Mouse (Mus musculus) CD8-positive naive resting alpha-beta T cell, adult 2 months (primary cell): ENCODE measurements around the gene Sema4b.

Experiments
- DNase-seq, 2 experiments: peaks; one replicate each; pipeline ENCODE4 v3.0.0; 2022; ENCODE audit warnings: low read depth in 2 of 2, low spot score in 2 of 2

The Sema4b gene

DNA sequence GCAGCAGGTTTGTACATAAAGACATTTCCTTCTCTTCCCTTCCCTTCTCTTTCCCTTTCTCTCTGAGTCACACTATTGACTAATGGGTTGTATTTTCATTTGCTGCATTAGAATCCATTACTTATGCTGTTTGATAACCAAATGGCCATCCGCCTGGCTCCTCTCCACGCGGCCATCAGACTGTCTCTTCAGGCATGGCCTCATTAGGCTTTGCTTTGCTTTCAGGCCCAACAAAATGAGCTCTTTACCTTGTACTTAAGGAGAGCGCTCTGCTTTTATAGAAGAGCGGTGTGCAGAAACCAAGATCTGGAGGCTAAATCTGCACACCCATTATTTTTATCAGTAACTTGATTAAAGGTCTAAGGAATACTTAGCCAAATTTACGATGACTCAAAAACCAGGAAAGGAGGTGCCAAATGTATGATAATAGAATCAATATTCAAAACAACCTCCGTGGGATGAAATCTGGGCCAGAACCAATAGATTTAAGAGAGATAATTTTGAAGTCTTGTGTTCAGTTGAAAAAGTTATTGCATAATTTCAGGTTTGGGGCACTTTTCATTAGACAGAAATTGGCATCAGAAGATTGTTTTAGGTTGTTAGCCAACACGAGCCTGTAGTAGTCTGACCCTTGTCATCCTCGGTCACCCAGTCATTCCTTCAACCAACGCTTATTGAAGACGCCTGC, 9.1 kb downstream of the Sema4b start:
- DNase-seq: no peak

DNA sequence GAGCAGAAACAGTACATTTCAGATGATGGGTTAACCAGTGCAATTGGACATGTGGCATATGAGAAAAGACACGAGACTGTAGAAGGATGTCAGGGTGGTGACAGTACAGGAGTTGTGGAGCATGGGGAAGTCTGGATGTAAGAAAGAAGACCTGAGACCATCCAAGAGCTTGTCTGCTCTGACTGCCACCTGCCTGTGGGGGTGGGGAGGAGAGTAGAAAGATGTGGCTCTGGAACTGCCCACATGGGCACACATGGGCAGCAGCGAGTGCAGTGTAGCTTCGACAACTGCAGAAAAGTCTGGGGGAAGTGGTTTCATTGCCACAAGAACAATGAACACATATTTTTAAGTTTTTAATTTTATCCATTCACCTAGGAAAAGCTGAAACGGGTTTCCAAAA, 10.7 kb downstream of the Sema4b start:
- DNase-seq: no peak

DNA sequence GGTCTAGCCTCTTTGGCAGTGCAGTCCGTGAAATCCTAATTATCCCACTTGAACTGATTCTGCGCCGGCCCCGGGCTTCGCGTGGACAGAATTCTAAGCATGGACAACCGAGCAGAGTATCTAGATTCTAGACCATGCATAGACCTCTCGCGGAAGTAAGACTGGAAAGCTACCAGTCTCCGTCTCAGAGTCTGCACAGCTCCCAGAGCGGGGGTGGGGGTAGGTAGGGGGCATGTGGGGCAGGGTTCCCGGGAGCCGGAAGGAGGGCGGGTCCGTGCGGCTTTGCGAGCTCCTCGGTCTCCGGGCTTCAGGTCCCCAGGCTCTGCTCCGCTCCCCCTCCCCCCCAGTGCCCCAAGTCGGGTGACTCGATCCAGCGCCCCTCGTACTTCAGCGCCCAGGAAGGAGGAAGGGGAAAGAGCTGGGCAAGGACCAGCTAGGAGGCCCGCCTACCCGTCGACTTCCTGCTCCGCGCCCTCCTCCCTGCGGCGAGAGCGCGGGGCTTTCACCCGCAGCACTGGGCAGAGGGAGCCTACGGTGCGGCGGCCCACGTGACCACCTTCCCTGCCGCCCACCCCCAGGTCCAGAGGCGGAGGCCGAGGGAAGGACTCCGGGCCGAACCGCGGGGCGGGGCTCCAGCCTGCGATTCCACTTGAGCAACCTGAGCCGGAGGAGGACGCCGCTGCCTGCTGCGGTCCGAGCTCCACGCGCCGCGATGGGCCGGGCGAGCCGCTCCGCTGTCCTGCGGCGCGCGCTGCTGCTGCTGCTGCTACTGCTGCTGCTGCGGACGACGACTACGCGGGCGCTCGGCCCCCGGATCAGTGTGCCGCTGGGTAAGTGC, 11.5 kb downstream of the Sema4b start:
- peak in 1 of 2 experiments; percentile 52 for DNase-seq

DNA sequence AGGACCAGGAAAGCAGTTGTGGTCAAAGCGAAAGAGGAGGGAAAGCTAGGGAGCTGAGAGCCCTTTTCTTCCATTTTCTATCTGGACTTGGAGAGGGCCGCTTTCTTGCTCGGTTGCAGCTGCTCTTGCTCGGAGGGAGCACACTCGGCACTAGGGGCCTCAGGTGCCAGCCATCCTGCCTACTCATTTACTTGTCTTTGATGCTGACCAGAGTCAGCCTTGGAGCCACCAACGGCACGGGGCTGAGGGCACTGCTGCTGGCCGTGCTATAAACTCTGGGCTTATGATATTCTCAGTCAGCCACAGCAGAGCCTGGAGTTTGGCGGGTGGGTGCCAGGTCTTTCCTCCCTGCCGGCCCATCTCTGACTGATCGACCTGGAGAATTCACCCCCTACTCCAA, 12.2 kb downstream of the Sema4b start:
- DNase-seq: no peak

DNA sequence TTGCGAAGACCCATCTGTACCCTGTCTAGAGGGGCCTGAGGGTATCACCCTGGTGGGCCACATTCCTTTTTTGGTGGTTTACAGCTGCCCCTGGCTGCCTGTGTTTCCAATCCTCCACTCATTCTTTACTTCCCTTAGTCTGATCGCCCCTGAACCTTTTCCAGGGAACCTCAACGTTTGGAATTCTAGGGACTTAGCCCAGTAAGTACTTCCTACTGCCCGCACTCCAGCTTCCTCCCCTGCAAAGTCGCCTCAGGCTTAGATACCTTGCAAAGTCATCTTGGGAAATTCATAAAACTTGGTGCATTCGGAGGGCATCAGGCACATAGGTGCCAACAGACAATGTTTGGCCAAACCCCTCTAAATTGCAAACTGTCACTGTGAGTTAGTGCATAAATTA, 12.6 kb downstream of the Sema4b start:
- DNase-seq: no peak

DNA sequence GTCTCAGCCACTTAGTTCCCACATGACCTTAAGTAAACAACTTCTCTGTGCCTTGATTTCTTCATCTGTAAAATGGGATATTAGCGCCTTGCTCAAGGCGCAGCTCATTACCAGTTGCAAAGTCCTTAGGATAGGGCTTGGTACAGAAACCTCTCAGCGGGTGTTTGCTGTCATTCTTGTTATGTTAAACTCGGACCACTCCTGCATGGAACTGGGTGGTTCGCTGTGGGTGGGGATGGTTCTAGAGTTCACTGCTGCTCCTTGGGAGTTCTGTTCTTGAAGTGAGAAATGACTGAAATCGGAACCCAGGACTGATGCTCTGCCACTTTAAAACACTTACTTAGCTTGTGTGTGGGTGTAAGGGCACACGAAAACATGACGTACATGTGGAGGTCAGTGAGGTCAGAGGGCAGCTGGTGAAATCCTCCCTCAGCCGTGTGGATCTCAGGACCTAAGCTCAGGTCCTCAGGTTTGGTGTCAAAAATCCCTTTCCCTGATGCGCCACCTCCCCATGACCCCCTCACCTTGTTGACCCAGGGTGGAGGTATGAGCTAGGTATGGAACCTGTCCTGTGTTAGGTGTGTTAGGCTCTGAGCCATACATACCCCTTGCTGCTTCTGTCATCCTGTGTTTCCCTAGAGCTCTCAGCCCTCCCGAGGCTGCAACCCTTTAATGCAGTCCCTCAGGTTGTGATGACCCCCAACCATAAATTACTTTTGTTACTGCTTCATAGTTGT, 13.4 kb downstream of the Sema4b start:
- no peak for DNase-seq

DNA sequence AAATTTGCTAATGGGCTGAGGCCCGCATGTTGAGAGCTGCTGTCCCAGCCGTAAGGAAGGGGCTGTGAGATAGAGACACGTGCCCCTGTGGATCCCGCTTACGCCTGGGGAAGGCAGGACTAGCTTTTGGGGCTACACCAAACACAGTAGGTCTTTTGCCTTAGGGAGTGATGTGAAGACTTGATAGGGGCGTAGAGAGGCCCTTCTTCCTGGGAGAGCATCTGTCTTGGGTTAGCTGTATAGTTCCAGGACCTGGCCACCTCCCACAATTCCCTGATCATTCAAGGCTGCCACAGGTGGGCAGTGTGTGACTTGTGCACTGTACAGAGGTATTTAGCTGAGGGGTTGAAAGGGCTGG, 13.9 kb downstream of the Sema4b start:
- DNase-seq: no peak

DNA sequence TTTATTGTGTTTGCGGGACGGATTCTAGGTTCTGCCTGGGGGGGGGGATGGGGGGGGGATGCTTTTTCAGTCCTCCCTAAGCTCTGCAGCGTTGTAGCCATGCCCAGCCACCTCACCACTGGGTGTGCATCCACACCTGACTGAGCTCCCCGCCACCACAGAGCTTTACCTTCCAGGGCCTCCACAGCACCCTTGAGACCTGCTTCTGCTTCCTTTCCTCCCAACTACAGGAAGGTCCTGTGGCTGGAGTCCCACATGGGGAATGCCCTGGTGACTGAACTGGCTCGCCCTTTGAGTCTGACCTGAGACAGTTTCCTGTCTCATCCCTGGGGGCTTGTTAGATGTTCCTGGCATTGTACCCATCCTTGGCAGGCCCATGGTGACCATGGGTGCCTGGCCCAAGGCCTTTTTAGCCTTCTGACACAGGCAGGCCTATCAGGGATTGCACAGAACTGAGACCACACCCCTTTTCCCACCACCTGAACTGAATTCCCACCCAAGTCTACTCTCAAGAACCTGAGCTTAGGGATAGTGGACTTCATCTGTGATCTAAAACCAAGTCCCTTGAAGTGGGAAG, 14.4 kb downstream of the Sema4b start:
- DNase-seq: no peak

DNA sequence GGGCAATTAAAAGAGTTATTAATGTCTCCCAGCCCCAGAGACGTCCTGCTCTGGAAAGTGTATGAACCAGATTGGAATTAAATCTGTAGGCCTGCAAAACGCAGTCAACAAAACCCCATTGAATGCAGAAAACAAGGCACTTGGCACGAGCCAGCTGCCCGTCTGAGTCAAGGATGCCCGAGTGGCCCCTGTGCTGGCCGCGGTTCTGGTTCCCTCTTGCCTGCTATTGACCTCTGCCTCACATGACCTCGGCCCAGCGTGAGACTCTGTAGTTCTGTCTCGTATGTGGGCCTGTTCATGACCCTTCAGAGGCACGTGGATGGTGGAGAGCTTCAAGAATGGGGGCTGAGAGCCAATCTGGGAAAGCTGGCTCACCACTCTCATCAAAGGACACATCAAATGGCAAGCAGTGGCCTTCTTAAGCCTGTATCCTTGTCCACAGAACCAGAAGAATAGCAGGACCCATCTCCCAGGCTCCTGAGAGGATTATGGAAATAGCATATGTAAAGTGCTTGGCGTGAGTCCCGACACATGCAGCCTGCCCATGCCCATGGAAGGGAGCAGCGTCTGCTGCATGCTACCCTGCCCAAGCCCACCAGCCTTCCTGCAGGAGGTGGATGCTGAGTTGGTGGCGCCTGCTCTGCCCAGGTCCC, 15.4 kb downstream of the Sema4b start:
- DNase-seq: no peak

DNA sequence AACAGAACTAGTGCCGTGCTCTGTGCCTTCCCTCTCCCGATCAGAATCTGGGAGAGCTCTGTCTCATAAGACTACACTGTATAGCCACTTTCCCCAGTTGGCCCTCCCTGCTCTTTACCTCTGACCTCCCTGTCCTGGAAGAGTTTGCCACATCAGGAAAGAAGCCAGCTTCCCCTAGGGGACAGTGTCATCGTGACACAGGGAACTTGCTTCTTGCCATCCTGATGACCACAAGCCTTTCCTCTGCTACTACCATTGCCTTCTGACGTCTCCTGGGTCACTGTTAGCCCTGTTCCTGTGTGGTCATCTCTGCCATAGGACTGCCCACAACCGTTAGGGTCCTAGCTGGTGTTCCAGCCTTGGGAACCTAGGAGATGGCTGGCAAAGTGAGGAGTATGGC, 16.3 kb downstream of the Sema4b start:
- DNase-seq: no peak

DNA sequence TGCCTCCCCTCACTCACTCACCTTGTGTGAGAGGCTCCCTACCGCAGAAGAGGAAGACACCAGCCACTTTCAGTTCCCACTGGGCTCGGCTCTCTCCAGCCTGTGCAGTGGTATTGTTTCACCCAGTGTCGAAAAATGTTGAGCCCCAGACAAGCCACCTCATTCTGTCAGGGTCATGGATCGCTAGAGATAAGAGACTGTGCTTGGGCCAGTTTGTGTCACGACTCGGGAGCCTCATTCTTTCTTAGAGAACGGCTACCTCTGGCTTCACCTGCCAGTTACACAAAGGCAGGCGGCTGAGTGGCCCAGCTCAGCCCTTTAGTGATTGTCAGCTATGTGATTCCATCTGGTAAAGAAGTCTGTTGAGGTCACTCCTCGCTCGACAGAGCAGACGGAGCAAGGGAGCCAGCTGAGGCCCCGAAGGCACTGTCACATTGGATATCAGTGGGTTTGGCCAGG, 17.0 kb downstream of the Sema4b start:
- no peak for DNase-seq

DNA sequence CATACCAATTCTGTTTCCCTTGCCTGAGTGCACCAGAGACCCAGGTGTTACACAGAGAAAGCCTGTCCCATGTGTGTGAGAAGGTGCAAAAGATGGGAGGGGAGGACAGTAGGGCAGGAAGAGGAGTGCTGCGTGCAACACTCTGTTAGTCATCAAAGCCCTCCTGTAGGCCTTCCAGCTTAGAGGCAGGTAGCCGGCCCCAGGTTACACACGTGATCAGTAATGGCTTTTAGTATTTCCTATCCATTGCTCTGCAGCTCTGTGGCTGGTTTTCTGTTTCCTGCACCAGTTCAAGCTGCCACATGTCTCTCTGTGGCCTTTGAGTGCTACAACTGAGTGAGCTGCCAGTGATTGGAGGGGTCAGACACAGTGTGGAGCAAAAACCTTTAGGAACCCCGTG, 17.7 kb downstream of the Sema4b start:
- DNase-seq: peak in 1 of 2 experiments; percentile 54

DNA sequence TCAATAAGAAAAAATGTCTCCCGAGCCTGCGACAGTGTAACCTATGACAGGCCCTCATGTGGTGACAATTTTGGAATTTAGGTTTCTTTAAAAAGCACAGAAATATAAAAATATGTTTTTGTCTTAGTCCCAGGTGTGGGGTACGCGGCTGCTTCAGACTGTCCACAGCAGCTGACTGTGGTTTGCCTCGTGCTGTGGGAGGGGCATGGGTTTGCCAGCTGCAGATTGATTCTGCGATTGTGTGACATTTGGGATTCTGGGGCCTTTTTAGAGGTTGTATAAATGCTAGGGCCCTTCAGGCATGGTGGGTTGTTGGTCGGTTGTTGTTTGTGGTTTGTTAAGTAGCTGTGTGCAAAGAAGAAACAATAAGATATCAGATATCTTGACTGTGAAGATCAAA, 18.3 kb downstream of the Sema4b start:
- peak in 1 of 2 experiments; percentile 60 for DNase-seq

DNA sequence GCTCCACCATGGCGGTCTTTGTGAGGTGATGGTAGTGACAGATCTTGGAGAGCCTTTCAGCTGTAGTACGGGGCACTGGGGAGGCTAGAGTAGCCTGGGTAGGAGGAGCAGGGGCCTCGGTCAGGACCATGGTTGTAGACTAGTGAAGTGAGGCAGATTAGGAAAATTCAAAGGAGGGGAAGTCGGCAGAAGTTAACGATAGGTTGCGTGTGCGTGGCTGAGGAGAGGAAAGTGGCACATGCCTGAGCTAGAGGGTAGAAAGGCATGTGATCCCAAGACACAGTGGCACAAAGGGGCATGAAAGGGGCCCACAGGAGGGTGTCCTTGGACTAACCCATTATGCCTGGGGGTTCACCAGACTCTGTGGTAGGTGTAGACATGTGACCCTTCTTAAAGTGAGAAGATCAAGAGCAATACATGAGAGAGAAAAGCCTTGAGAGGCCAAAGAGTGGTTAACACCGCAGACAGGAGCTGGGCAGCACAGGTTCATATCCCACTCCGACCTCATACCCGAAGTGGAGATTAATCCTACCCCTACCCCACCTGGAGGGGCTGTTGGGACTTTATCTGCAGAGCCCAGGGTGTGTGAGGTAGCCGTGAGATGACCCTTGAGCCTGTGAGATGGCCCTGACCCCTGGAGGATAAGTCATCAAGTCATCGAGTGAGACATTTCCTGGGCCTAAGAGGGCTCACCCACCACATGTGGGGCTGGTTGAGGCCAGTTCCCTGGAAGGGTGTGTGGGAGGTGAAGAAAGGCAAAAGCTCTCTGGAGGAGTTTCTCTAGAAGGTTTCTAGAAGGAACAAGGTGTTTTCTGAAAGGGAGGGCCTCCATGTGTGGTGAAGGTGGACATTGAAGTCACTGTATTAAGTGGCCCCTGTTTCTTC, 19.3 kb downstream of the Sema4b start:
- DNase-seq: no peak

DNA sequence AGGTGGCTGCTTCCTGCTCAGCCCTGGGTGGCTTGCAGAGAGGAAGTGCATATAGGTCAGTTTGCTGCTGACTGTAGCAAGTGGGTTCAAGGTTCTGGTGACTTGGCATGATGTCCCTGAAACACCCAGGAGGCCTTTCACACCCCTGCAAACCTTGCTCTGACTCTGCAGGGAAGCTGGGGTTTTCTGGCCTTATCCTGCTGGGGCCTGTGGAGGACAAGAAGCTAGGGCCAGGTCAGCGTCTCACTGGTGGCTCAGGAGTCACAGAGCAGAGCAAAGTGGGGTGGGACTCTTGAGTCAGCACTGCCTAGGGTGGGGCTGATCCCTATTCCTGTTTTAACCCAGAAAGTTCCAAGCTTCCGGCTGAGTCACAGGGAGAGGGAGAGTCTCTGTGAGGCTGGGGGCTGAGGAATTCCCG, 20.7 kb downstream of the Sema4b start:
- DNase-seq: no peak

DNA sequence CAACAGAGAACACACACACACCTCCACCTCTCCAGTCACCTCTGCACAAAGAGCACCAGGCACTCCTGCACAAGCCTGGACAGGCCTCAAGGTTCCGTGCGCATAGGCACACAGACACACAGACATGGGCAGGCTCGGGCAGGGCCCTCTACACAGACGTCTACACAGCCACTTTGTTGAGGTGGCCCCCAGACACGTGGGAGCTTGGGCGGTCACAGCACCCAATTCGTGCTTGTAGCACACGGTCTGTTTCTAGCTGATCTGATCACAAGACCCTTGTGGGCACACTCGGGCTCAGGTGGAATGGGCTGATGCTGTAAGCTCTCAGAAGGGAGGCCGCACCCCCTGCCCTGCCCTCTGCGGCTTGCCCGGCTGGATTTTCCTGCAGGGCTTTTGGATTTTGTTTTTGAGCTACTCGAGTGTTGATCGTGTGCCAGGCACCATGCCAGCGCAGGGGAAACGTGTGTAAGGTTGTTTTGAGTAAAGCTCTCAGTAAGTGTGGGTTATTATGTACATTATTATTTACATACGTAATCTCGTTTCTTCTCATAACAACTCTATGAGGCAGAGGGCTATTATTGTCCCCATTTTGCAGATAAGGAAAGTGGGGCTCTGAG, 21.5 kb downstream of the Sema4b start:
- DNase-seq: no peak

DNA sequence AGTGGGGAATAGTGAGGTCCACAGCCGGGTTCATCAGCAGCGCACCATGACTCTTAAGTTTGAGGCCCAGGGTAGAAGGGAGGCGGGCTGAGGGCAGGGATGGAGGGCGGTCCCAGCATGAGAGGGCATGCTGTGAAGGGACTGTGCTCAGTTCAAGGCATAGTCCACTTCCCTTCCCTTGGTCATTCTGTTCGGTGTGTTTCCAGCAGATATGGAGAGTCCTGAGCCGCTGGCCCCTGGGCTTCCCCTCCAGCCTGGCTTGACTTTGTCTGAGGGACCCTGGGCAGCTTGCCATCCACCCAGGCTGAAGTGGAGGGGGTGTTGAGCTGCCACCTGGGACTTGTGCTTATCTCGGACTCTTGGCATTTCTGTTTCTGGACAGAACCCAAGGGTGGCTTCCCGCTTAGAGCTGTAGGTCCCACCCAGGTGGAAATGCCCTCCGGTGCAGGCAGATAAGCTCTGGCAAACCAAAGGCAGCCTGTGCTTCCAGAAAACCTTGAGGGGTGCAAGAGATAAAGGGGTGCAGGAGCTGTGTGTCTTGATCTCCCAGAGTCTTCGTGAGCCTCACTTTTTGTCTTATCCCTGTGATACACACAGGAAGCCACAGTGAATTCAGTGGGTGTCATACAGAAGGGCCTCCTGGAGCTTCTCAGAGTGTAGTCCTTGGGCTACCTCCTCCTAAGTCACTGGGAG, 22.2 kb downstream of the Sema4b start:
- no peak for DNase-seq

DNA sequence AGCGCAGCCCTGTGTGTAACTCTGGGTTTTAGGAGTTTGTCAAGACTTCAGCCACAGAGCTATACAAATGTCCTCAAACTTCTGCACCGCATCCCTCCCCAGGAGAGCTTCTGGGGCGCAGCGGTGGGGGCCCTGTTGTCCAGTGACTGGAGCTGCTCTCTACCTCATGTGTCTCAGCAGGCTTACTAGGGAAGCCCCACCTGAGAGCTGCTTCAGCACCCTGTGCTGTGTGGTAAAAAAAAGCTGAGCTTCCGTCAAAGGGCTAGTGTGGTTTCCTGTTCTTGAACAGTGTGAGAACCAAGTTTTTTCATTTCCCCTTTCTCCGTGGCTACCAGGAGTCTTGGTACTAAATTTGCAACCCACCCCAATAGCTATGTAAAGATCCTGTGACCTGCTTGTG, 23.0 kb downstream of the Sema4b start:
- DNase-seq: peak; percentile 75 to 76

DNA sequence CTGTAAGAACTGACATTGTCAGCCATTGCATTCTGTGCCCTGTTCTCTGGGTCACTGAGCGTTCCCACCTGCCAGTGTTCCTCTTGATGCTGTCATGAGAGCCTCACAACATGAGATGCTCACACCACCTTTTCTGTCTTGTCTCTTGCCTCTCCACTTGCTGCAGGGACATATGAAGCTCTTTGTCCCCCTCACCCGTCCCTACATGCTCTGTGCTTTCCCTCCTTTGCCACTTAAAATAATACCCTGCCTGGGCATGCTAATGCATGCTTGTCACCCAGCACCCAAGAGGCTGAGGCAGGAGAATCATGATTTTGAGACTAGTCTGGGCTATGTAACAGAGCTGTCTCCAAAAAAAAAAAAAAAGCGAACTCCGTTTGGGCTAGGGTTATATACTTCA, 24.3 kb downstream of the Sema4b start:
- no peak for DNase-seq
